20 mouse cellular contexts compared by ENCODE assay signal in the genomic region with DNA sequence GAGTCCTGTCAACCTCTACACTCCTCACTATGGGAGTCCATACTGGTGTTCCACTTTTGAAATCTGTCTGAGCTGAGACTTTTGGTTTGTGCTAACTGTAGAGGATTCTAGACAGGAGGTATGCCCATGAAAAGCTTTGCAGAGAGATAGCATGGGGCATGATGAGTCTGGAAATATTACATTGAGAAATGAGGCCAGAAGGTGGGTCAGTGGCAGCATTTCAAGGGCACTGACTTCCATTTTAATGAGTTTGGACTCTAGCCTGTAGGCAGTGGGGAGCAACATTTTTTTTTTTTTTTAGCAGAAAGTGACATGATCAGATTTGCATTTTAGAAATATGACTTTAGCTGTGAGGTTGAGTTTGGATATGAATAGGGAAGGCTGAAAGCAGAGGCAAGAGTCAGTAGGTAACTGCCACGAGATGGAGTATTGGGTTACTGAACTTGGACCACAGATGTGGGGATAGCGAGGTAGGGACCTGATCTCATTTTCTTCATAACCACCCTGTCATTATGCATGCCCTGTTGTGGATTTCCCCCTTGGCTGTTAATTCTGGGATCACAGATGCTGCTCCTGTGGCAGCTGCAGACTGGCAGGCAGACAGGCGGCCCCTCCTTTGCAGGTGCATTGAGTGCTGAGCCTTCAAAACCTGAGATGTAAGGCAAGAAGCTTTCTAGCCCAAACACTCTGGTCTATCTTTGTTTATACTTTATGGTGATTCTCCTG.
DNase-seq lines count a peak whose midpoint lies in the region; ATAC-seq lines count a peak whose summit lies in the region.
"Had no signal": no experiment of that assay in that cellular context is flagged by ENCODE, and none has a peak within 500 bp of the region (broad histone marks: within the 10 kb centered on the region; RNA-seq: fewer than 3 reads in every experiment).

No protein-coding gene starts in this region.

- intact Hi-C loops in left cerebral cortex, postnatal 4 days (cut with DNase I), result no loop called here
- intact Hi-C loops in left cerebral cortex, postnatal 10 days (cut with DNase I), result no loop called here

- 0 out of 2 replicates have a peak, but pooled peaks have one; percentile 26 for ATAC-seq in cerebellum, adult (ENCODE audit: insufficient number of reproducible peaks, low FRiP score, low TSS enrichment)
- no peak for ATAC-seq in erythroid progenitor cell, adult 5-6 weeks (replicated peaks; ENCODE audit: low FRiP score, poor library complexity, severe bottlenecking)
- ATAC-seq: forebrain, embryonic 13.5 days; forebrain, embryonic 16.5 days; intestine, embryonic 15.5 days; Patski had no signal

- DNase-seq in cerebellum, adult 8-10 months, result no peak
- peak; percentile 3 for DNase-seq in cerebellum, adult 9-11 months
- DNase-seq in cerebellum, adult 18-20 months, result no peak
- DNase-seq in left cerebral cortex, postnatal 4 days, result peak; percentile 35
- no peak for DNase-seq in left cerebral cortex, postnatal 10 days (ENCODE audit: extremely low spot score in 1 of 2, low spot score in 2 of 2)
- DNase-seq: adrenal gland, postnatal 10 days; embryo, embryonic 11 days; gastrocnemius, postnatal 10 days; gastrocnemius, postnatal 36 days; heart, adult 2 months; heart, postnatal 14 days; heart, postnatal 4 days; kidney, adult 11 months; kidney, adult 8-10 months had no signal

Comparison
In these comparisons a context has a peak if more than half of its experiments do, and no peak if none do; other contexts are left out.
1. DNase-seq: peak in cerebellum, adult 9-11 months (single experiment) and left cerebral cortex, postnatal 4 days (single experiment); none in cerebellum, adult 8-10 months (single experiment), cerebellum, adult 18-20 months (0 of 2) and left cerebral cortex, postnatal 10 days (0 of 2).